Mouse (Mus musculus) C2C12 (cell line): ENCODE data around the gene Haus4. TPM values are rescaled to one million over a fixed set of nuclear protein-coding genes. Genes with fewer than 3 reads are reported as not detected.

Source experiments
- H3K27me3 ChIP-seq: one replicate; pipeline ENCODE4 v1.6.1; 2011; ENCODE audit not compliant: control insufficient read depth, insufficient read depth, insufficient read length
- H3K36me3 ChIP-seq: one replicate; pipeline ENCODE4 v1.6.1; 2011; ENCODE audit not compliant: control insufficient read depth, insufficient read depth
- H3K4me3 ChIP-seq: one replicate; pipeline ENCODE4 v1.5.1; 2011; ENCODE audit warnings: mild to moderate bottlenecking, control low read depth; ENCODE audit not compliant: poor library complexity, insufficient read depth, severe bottlenecking
- H3K79me2 ChIP-seq: one replicate; pipeline ENCODE4 v1.6.1; 2011; ENCODE audit not compliant: control insufficient read depth, insufficient read depth
- H3K79me3 ChIP-seq: one replicate; pipeline ENCODE4 v1.6.1; 2011; ENCODE audit warnings: low read depth, control low read depth
- H3ac ChIP-seq: one replicate; pipeline ENCODE3; 2011; ENCODE audit warnings: low read depth; ENCODE audit not compliant: control insufficient read depth, insufficient read length
- CEBPB ChIP-seq: IDR thresholded peaks from one replicate; pipeline ENCODE4 v1.6.1; 2011; ENCODE audit warnings: low read depth, mild to moderate bottlenecking, control low read depth, moderate library complexity
- CTCF ChIP-seq: IDR thresholded peaks from one replicate; pipeline ENCODE4 v1.5.1; 2011; ENCODE audit not compliant: control insufficient read depth, insufficient read depth, insufficient read length
- FOSL1 ChIP-seq: IDR thresholded peaks from one replicate; pipeline ENCODE4 v1.8.0; 2011; ENCODE audit warnings: mild to moderate bottlenecking, low read length; ENCODE audit not compliant: poor library complexity, insufficient read depth, severe bottlenecking
- MAX ChIP-seq: IDR thresholded peaks from one replicate; pipeline ENCODE4 v1.6.1; 2011; ENCODE audit warnings: mild to moderate bottlenecking, control low read depth
- MYOD1 ChIP-seq: IDR thresholded peaks from one replicate; pipeline ENCODE4 v1.6.1; 2011; ENCODE audit warnings: low read depth; ENCODE audit not compliant: control insufficient read depth, insufficient read length
- MYOG ChIP-seq: IDR thresholded peaks from one replicate; pipeline ENCODE4 v1.6.1; 2011; ENCODE audit not compliant: control insufficient read depth, insufficient read length; ENCODE audit errors: extremely low read depth
- USF1 ChIP-seq: IDR thresholded peaks from one replicate; pipeline ENCODE4 v1.6.1; 2011; ENCODE audit warnings: low read depth, mild to moderate bottlenecking, control low read depth, moderate library complexity
- polyA plus RNA-seq: library from polyadenylated mRNA; unstranded; fragments of >200 nt; fragmentation: generic; extraction: Trizol; gene quantifications from one replicate; pipeline ENCODE4 v1.2.1, GENCODE M21; 2012; ENCODE audit warnings: missing spikeins

Gene Haus4
- polyA plus RNA-seq, 1 experiment = 30.0 TPM

GRCm38 (mm10) chr14:54579638-54580037, 25.2 kb upstream of the Haus4 start:
- H3K27me3 ChIP-seq = no peaks in the 10 kb centered on the region
- H3K36me3 ChIP-seq = peaks cover 12% of the 10 kb centered on the region
- H3ac ChIP-seq = no peak overlapping the region
- H3K79me3 ChIP-seq = peaks cover 26% of the 10 kb centered on the region
- TF ChIP-seq CTCF (no peak), MYOG (no peak), FOSL1 (no peak), USF1 (no peak), CEBPB (no peak), MAX (no peak), MYOD1 (no peak)
- H3K79me2 ChIP-seq = peaks cover 33% of the 10 kb centered on the region
- no peak overlapping the region for H3K4me3 ChIP-seq

GRCm38 (mm10) chr14:54578063-54578462, 23.6 kb upstream of the Haus4 start:
- H3K36me3 ChIP-seq = peaks cover 18% of the 10 kb centered on the region
- H3ac ChIP-seq = peak overlapping the region; percentile 70
- no peaks in the 10 kb centered on the region for H3K27me3 ChIP-seq
- H3K4me3 ChIP-seq = peak overlapping the region; percentile 90
- H3K79me3 ChIP-seq = peaks cover 42% of the 10 kb centered on the region
- TF ChIP-seq MAX (no peak), USF1 (no peak), CTCF (no peak), CEBPB (no peak), FOSL1 (no peak), MYOD1 (no peak), MYOG (no peak)
- peaks cover 49% of the 10 kb centered on the region for H3K79me2 ChIP-seq

- peaks cover 21% of the 10 kb centered on the region for H3K36me3 ChIP-seq
- H3K4me3 ChIP-seq = peak within 1 kb of the TSS; percentile 90
- peak within 1 kb of the TSS; percentile 70 for H3ac ChIP-seq
- TF ChIP-seq MAX = peak; percentile 46
- no peak for TF ChIP-seq MYOG
- TF ChIP-seq CEBPB = no peak
- no peak for TF ChIP-seq USF1
- TF ChIP-seq FOSL1 = no peak
- TF ChIP-seq CTCF = no peak
- TF ChIP-seq MYOD1 = peak; percentile 30
- peaks cover 56% of the 10 kb centered on the region for H3K79me2 ChIP-seq
- H3K79me3 ChIP-seq = peaks cover 46% of the 10 kb centered on the region
- H3K27me3 ChIP-seq = no peaks in the 10 kb centered on the region
These were observed 22.9 kb upstream of the Haus4 start, which contains the start of gene Ajuba for GRCm38 (mm10) chr14:54577089-54577982. Ajuba (minus strand) TSS chr14:54577558.

GRCm38 (mm10) chr14:54576241-54577088, 22.0 kb upstream of the Haus4 start:
- peaks cover 55% of the 10 kb centered on the region for H3K79me3 ChIP-seq
- peaks cover 65% of the 10 kb centered on the region for H3K79me2 ChIP-seq
- H3K27me3 ChIP-seq = no peaks in the 10 kb centered on the region
- peak overlapping the region; percentile 70 for H3ac ChIP-seq
- H3K36me3 ChIP-seq = peaks cover 29% of the 10 kb centered on the region
- TF ChIP-seq CEBPB (no peak), MAX (no peak), USF1 (no peak), MYOD1 (no peak), CTCF (no peak), MYOG (no peak), FOSL1 (no peak)
- H3K4me3 ChIP-seq = peak overlapping the region; percentile 90

GRCm38 (mm10) chr14:54575631-54576030, 21.2 kb upstream of the Haus4 start:
- TF ChIP-seq MAX = peak; percentile 90
- TF ChIP-seq USF1 = no peak
- Histone ChIP-seq H3K27me3 (no peaks in the 10 kb centered on the region), H3ac (peak overlapping the region; percentile 70), H3K4me3 (peak overlapping the region; percentile 90), H3K79me3 (peaks cover 59% of the 10 kb centered on the region), H3K36me3 (peaks cover 38% of the 10 kb centered on the region), H3K79me2 (peaks cover 73% of the 10 kb centered on the region)
